Mouse (Mus musculus) cortical plate, adult 2 months (tissue): ENCODE results near the gene Msi1.

Experiments used
- CTCF ChIP-seq: fragments of 200-500 bp; IDR thresholded peaks from 2 replicates; pipeline ENCODE4 v1.5.1; 2011; ENCODE audit warnings: mild to moderate bottlenecking, control low read depth, low read length; ENCODE audit not compliant: insufficient read depth; ENCODE audit errors: extremely low read depth
- POLR2A ChIP-seq: fragments of 200-500 bp; IDR thresholded peaks from 2 replicates; pipeline ENCODE4 v1.6.1; 2011; ENCODE audit warnings: mild to moderate bottlenecking, low read length, control low read depth; ENCODE audit not compliant: insufficient read depth; ENCODE audit errors: extremely low read depth

GRCm38 (mm10) chr5:115493441-115493840, 64.0 kb downstream of the Msi1 start:
- TF ChIP-seq CTCF (no peak), POLR2A (no peak)
